Comparison of ENCODE assay signal across 21 mouse cellular contexts in the genomic region with DNA sequence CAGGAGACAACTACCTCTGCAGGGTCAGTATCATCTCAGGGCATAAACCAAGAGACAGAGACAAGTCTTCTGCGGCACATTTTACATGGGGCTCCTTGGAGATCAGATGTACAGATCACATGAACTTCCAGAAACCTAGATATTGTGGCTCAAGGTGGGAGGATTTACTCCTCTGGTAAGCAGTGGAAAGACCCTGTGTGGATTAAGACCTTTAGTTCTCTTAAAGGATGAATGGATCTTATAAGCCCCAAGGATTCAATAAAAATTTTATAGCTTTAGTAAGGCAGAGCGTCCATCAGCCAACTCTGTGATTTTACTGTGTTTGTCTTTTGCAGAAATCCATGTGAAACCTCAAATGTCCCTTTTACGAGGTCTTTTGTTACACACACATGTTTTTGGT.
DNase-seq lines count a peak whose midpoint lies in the region; ATAC-seq and TF ChIP-seq lines count a peak whose summit lies in the region.
"Had no signal": no experiment of that assay in that cellular context is flagged by ENCODE, and none has a peak within 500 bp of the region (broad histone marks: within the 10 kb centered on the region; RNA-seq: fewer than 3 reads in every experiment).

No protein-coding gene starts in this region.

- no peaks in the 10 kb centered on the region for H3K4me1 ChIP-seq in embryonic facial prominence, embryonic 11.5 days (ENCODE audit: control insufficient read depth, insufficient read depth, low read length)
- no peaks in the 10 kb centered on the region for H3K4me1 ChIP-seq in embryonic facial prominence, embryonic 10.5 days
- H3K4me1 ChIP-seq in limb, embryonic 13.5 days, result peaks cover 12% of the 10 kb centered on the region
- H3K4me1 ChIP-seq in limb, embryonic 10.5 days, result no peaks in the 10 kb centered on the region
- peaks cover 8% of the 10 kb centered on the region for H3K4me1 ChIP-seq in limb, embryonic 14.5 days (ENCODE audit: control insufficient read depth, insufficient read depth, low read length)

- no peak overlapping the region for H3K4me2 ChIP-seq in embryonic facial prominence, embryonic 11.5 days (ENCODE audit: low read depth, low read length)
- no peak overlapping the region for H3K4me2 ChIP-seq in limb, embryonic 13.5 days (replicated peaks)
- H3K4me2 ChIP-seq in limb, embryonic 14.5 days (replicated peaks; ENCODE audit: low read depth, low read length, severe bottlenecking), result no peak overlapping the region

- H3K27ac ChIP-seq in embryonic facial prominence, embryonic 11.5 days (replicated peaks; ENCODE audit: low read depth, low read length), result no peak overlapping the region
- no peak overlapping the region for H3K27ac ChIP-seq in embryonic facial prominence, embryonic 10.5 days (replicated peaks)
- H3K27ac ChIP-seq in limb, embryonic 13.5 days, result no peak overlapping the region
- H3K27ac ChIP-seq in limb, embryonic 10.5 days, result no peak overlapping the region
- no peak overlapping the region for H3K27ac ChIP-seq in limb, embryonic 14.5 days (replicated peaks; ENCODE audit: low read depth, low read length)

- no peaks in the 10 kb centered on the region for H3K9me3 ChIP-seq in embryonic facial prominence, embryonic 11.5 days (replicated peaks; ENCODE audit: control insufficient read depth, low read length)
- no peaks in the 10 kb centered on the region for H3K9me3 ChIP-seq in embryonic facial prominence, embryonic 10.5 days
- 0 out of 2 replicates have a peak, but pooled peaks cover 4% of the 10 kb centered on the region for H3K9me3 ChIP-seq in limb, embryonic 13.5 days
- no peaks in the 10 kb centered on the region for H3K9me3 ChIP-seq in limb, embryonic 10.5 days (replicated peaks)
- H3K9me3 ChIP-seq in limb, embryonic 14.5 days (ENCODE audit: control insufficient read depth, low read length), result 0 out of 2 replicates have a peak, but pooled peaks cover 4% of the 10 kb centered on the region
- H3K9me3 ChIP-seq: G1E had no signal

- peak; percentile 25 for DNase-seq in embryonic facial prominence, embryonic 11.5 days (ENCODE audit: low spot score)
- no peak for DNase-seq in embryonic facial prominence, embryonic 10.5 days (ENCODE audit: low spot score)
- no peak for DNase-seq in limb, embryonic 10.5 days (ENCODE audit: low spot score)
- peak; percentile 64 for DNase-seq in limb, embryonic 14.5 days (ENCODE audit: low spot score)
- no peak for DNase-seq in ovary, postnatal 14 days (ENCODE audit: low spot score)
- DNase-seq: adrenal gland, adult 2 months; adrenal gland, adult 8-10 months; adrenal gland, postnatal 10 days; adrenal gland, postnatal 14 days; adrenal gland, postnatal 25 days; adrenal gland, postnatal 36 days; B cell, adult 2 months; cerebellum, adult 11 months; cerebellum, adult 11-12 months; cerebellum, adult 18-20 months had no signal

- 55% methylated on average over 3 of the region's 3 CpGs for WGBS in embryonic facial prominence, embryonic 11.5 days
- 63% methylated on average over 3 of the region's 3 CpGs for WGBS in embryonic facial prominence, embryonic 10.5 days
- WGBS in limb, embryonic 13.5 days, result 19% methylated on average over 3 of the region's 3 CpGs
- 55% methylated on average over 3 of the region's 3 CpGs for WGBS in limb, embryonic 10.5 days
- WGBS in limb, embryonic 14.5 days, result 26% methylated on average over 3 of the region's 3 CpGs

- no peak for ATAC-seq in embryonic facial prominence, embryonic 11.5 days (replicated peaks; ENCODE audit: insufficient number of reproducible peaks, low FRiP score, low TSS enrichment, low read depth)
- ATAC-seq in limb, embryonic 13.5 days (ENCODE audit: low FRiP score, low read depth), result peak; percentile 82
- ATAC-seq in limb, embryonic 14.5 days (ENCODE audit: low FRiP score, low read depth), result peak; percentile 53; the same call in 1 of the 2 replicates
- ATAC-seq: activated CD4-positive, CD25-positive, alpha-beta regulatory T cell, adult 4 months; CD4-positive, CD25-positive, alpha-beta regulatory T cell, adult 4 months; Patski had no signal

- no peak for TF ChIP-seq POLR2A in limb, embryonic 14.5 days (IDR thresholded peaks at IDR 0.05; ENCODE audit: borderline replicate concordance, extremely low read depth, insufficient read depth, insufficient read length)

- no peaks in the 10 kb centered on the region for H3K36me3 ChIP-seq in embryonic facial prominence, embryonic 11.5 days (replicated peaks; ENCODE audit: control insufficient read depth, insufficient read depth, low read depth, low read length)
- no peaks in the 10 kb centered on the region for H3K36me3 ChIP-seq in embryonic facial prominence, embryonic 10.5 days (replicated peaks)
- H3K36me3 ChIP-seq in limb, embryonic 13.5 days, result no peaks in the 10 kb centered on the region
- H3K36me3 ChIP-seq in limb, embryonic 10.5 days, result no peaks in the 10 kb centered on the region
- H3K36me3 ChIP-seq in limb, embryonic 14.5 days (ENCODE audit: control insufficient read depth, insufficient read depth, low read length), result no peaks in the 10 kb centered on the region
- H3K36me3 ChIP-seq: G1E had no signal

- H3K27me3 ChIP-seq in embryonic facial prominence, embryonic 11.5 days (ENCODE audit: control insufficient read depth, insufficient read depth, low read length), result no peaks in the 10 kb centered on the region
- no peaks in the 10 kb centered on the region for H3K27me3 ChIP-seq in embryonic facial prominence, embryonic 10.5 days (replicated peaks; ENCODE audit: low read depth, poor library complexity, severe bottlenecking)
- H3K27me3 ChIP-seq in limb, embryonic 13.5 days, result no peaks in the 10 kb centered on the region
- no peaks in the 10 kb centered on the region for H3K27me3 ChIP-seq in limb, embryonic 10.5 days (ENCODE audit: low read depth, poor library complexity, severe bottlenecking)
- H3K27me3 ChIP-seq in limb, embryonic 14.5 days (ENCODE audit: control insufficient read depth, insufficient read depth, low read length), result no peaks in the 10 kb centered on the region
- H3K27me3 ChIP-seq: CH12.LX had no signal

- no peak overlapping the region for H3K4me3 ChIP-seq in embryonic facial prominence, embryonic 11.5 days (ENCODE audit: low read depth, low read length)
- H3K4me3 ChIP-seq in embryonic facial prominence, embryonic 10.5 days, result no peak overlapping the region
- no peak overlapping the region for H3K4me3 ChIP-seq in limb, embryonic 13.5 days
- no peak overlapping the region for H3K4me3 ChIP-seq in limb, embryonic 10.5 days
- H3K4me3 ChIP-seq in limb, embryonic 14.5 days (replicated peaks; ENCODE audit: low read length), result no peak overlapping the region

- no peak overlapping the region for H3K9ac ChIP-seq in embryonic facial prominence, embryonic 11.5 days (replicated peaks; ENCODE audit: low read length)
- H3K9ac ChIP-seq in limb, embryonic 13.5 days, result no peak overlapping the region
- H3K9ac ChIP-seq in limb, embryonic 14.5 days (ENCODE audit: low read depth, low read length, severe bottlenecking), result no peak overlapping the region

Comparison
In these comparisons a context has a peak if more than half of its experiments do, and no peak if none do; other contexts are left out.
1. DNase-seq: peak in embryonic facial prominence, embryonic 11.5 days (single experiment) and limb, embryonic 14.5 days (single experiment); none in embryonic facial prominence, embryonic 10.5 days (single experiment), limb, embryonic 10.5 days (single experiment) and ovary, postnatal 14 days (single experiment).